11 mouse cellular contexts compared by ENCODE assay signal in genomic region chr19:38421436-38421835, GRCm38 (mm10). TPM values are rescaled to one million over a fixed set of nuclear protein-coding genes. Genes with fewer than 3 reads are reported as not detected.
DNase-seq lines count a peak whose midpoint lies in the region; ATAC-seq and TF ChIP-seq lines count a peak whose summit lies in the region.
"Had no signal": no experiment of that assay in that cellular context is flagged by ENCODE, and none has a peak within 500 bp of the region (broad histone marks: within the 10 kb centered on the region; RNA-seq: fewer than 3 reads in every experiment).

No protein-coding gene starts in this region.

- no peaks in the 10 kb centered on the region for H3K9me3 ChIP-seq in liver, postnatal 0 days (ENCODE audit: low read length)
- H3K9me3 ChIP-seq in ES-E14 (ENCODE audit: control insufficient read depth, insufficient read depth, low read depth, low read length), result no peaks in the 10 kb centered on the region
- H3K9me3 ChIP-seq in forebrain, embryonic 11.5 days (ENCODE audit: control insufficient read depth, low read length), result no peaks in the 10 kb centered on the region
- H3K9me3 ChIP-seq: liver, embryonic 15.5 days had no signal

- TF ChIP-seq EP300 in liver, postnatal 0 days (IDR thresholded peaks at IDR 0.05; ENCODE audit: low read depth), result no peak

- peak; percentile 31 for DNase-seq in liver, postnatal 0 days
- DNase-seq in liver, result no peak
- peak; percentile 36 for DNase-seq in A20 (ENCODE audit: low read depth, low spot score)
- peak; percentile 69 for DNase-seq in ES-E14 (ENCODE audit: low read depth, low spot score)
- peak; percentile 17 for DNase-seq in mesoderm, embryonic 11.5 days (ENCODE audit: low read depth, low spot score)
- DNase-seq in forebrain, embryonic 11.5 days (ENCODE audit: low spot score), result no peak
- DNase-seq: heart, adult 11 months; right cerebral cortex, adult 18-20 months had no signal

- H3K4me2 ChIP-seq in liver, postnatal 0 days (ENCODE audit: low read depth, low read length), result no peak overlapping the region
- no peak overlapping the region for H3K4me2 ChIP-seq in forebrain, embryonic 11.5 days (ENCODE audit: low read depth, low read length, severe bottlenecking)
- H3K4me2 ChIP-seq: liver, embryonic 15.5 days had no signal

- no peaks in the 10 kb centered on the region for H3K27me3 ChIP-seq in liver, postnatal 0 days (ENCODE audit: insufficient read depth, low read length)
- no peaks in the 10 kb centered on the region for H3K27me3 ChIP-seq in forebrain, embryonic 11.5 days (ENCODE audit: control insufficient read depth, insufficient read depth, low read length)
- H3K27me3 ChIP-seq: liver, embryonic 15.5 days had no signal

- H3K9ac ChIP-seq in liver, postnatal 0 days (replicated peaks), result no peak overlapping the region
- no peak overlapping the region for H3K9ac ChIP-seq in ES-E14 (ENCODE audit: insufficient read depth, low read depth, low read length, poor library complexity, severe bottlenecking)
- H3K9ac ChIP-seq in forebrain, embryonic 11.5 days (ENCODE audit: low read length), result no peak overlapping the region
- H3K9ac ChIP-seq: liver, embryonic 15.5 days had no signal

- peaks cover 4% of the 10 kb centered on the region; the same call in 1 of the 2 replicates for H3K4me1 ChIP-seq in liver, postnatal 0 days (ENCODE audit: insufficient read depth)
- 0 out of 4 replicates have a peak, but pooled peaks cover 2% of the 10 kb centered on the region in 2 experiments for H3K4me1 ChIP-seq in ES-E14 (ENCODE audit: control insufficient read depth in 2 of 2, insufficient read depth in 2 of 2, low read length in 2 of 2, poor library complexity in 1 of 2)
- H3K4me1 ChIP-seq in forebrain, embryonic 11.5 days (replicated peaks; ENCODE audit: control insufficient read depth, insufficient read depth, low read length), result no peaks in the 10 kb centered on the region
- H3K4me1 ChIP-seq: liver, embryonic 15.5 days had no signal

- no peak for TF ChIP-seq CTCF in liver, postnatal 0 days (IDR thresholded peaks at IDR 0.05; ENCODE audit: low read depth)

- no peaks in the 10 kb centered on the region for H3K36me3 ChIP-seq in liver, postnatal 0 days (replicated peaks; ENCODE audit: insufficient read depth, low read length)
- H3K36me3 ChIP-seq in ES-E14 (ENCODE audit: control insufficient read depth, insufficient read depth, low read length, poor library complexity, severe bottlenecking), result no peaks in the 10 kb centered on the region
- H3K36me3 ChIP-seq in forebrain, embryonic 11.5 days (ENCODE audit: control insufficient read depth, insufficient read depth, low read length), result no peaks in the 10 kb centered on the region
- H3K36me3 ChIP-seq: liver, embryonic 15.5 days had no signal

- 66% methylated on average over 7 of the region's 7 CpGs for WGBS in liver, postnatal 0 days (ENCODE audit: insufficient replicate concordance)
- 63% methylated on average over 7 of the region's 7 CpGs for WGBS in forebrain, embryonic 11.5 days

- no peak for ATAC-seq in liver, postnatal 0 days
- no peak for ATAC-seq in erythroid progenitor cell, adult 5-6 weeks (replicated peaks; ENCODE audit: low FRiP score, poor library complexity, severe bottlenecking)
- no peak for ATAC-seq in forebrain, embryonic 11.5 days (replicated peaks; ENCODE audit: low FRiP score)

- in situ Hi-C loops in ES-E14 (cut with MboI; ENCODE audit: low sequenced_read_pairs in 2 of 2, unreplicated experiment in 2 of 2), result loop anchor here in 1 of 2 experiments (10.0 kb wide), 1 partner anchor 353 kb away; no protein-coding TSS in a partner anchor

- H3K27ac ChIP-seq in liver, postnatal 0 days (ENCODE audit: low read depth), result no peak overlapping the region
- H3K27ac ChIP-seq in ES-E14 (ENCODE audit: insufficient read depth, low read depth, low read length, poor library complexity, severe bottlenecking), result no peak overlapping the region
- H3K27ac ChIP-seq in forebrain, embryonic 11.5 days (ENCODE audit: low read depth, low read length), result no peak overlapping the region
- H3K27ac ChIP-seq: liver, embryonic 15.5 days had no signal

- H3K4me3 ChIP-seq in liver, postnatal 0 days (ENCODE audit: low read depth, low read length), result no peak overlapping the region
- no peak overlapping the region for H3K4me3 ChIP-seq in ES-E14 (ENCODE audit: insufficient read depth in 1 of 2, low read depth in 1 of 2, low read length in 2 of 2, poor library complexity in 1 of 2, severe bottlenecking in 1 of 2)
- H3K4me3 ChIP-seq in forebrain, embryonic 11.5 days (ENCODE audit: low read depth, low read length), result no peak overlapping the region
- H3K4me3 ChIP-seq: liver, embryonic 15.5 days had no signal

TF ChIP-seq in ES-E14, 5 proteins besides CTCF, POLR2A, EP300 and RAD21:
- TF ChIP-seq MAFK (IDR thresholded peaks at IDR 0.05; ENCODE audit: insufficient read depth, low read depth, low read length) (no peak), ZNF384 (IDR thresholded peaks at IDR 0.05; ENCODE audit: low read depth, low read length) (no peak), HCFC1 (IDR thresholded peaks at IDR 0.05; ENCODE audit: borderline replicate concordance, insufficient read depth, low read length) (no peak), CHD2 (IDR thresholded peaks at IDR 0.05; ENCODE audit: low read depth, low read length) (no peak), ZC3H11A (IDR thresholded peaks at IDR 0.05; ENCODE audit: borderline replicate concordance, low read depth, low read length) (no peak)

RNA-seq across cellular contexts. Expression of gene Slc35g1, which starts 25.7 kb away (rescaled TPM):
- polyA plus RNA-seq in liver, postnatal 0 days (2015; fragmentation: Nextera tagmentation; extraction: Ambion mirVana), result 6.4 and 7.2 TPM in 2 replicates
- total RNA-seq in ES-E14 (2012; rRNA removed), result 28.4 and 36.3 TPM in 2 replicates
- total RNA-seq in erythroid progenitor cell, adult 5-6 weeks (2015; ENCODE audit: low replicate concordance), result 6.1 and 12.6 TPM in 2 replicates
- total RNA-seq in erythroid progenitor cell, adult 5-6 weeks (2017; ENCODE audit: low replicate concordance), result 3.8 and 4.7 TPM in 2 replicates
- 6.6 and 7.4 TPM in 2 replicates for polyA plus RNA-seq in forebrain, embryonic 11.5 days (2014; fragmentation: Nextera tagmentation; extraction: Ambion mirVana)

RNA-seq across cellular contexts. Expression of gene Plce1, which starts 59.5 kb away (rescaled TPM):
- 0.60 and 0.77 TPM in 2 replicates for polyA plus RNA-seq in liver, postnatal 0 days (2015; fragmentation: Nextera tagmentation; extraction: Ambion mirVana)
- 2.2 and 3.2 TPM in 2 replicates for total RNA-seq in ES-E14 (2012; rRNA removed)
- not detected in 2 replicates for total RNA-seq in erythroid progenitor cell, adult 5-6 weeks (2015; ENCODE audit: low replicate concordance)
- total RNA-seq in erythroid progenitor cell, adult 5-6 weeks (2017; ENCODE audit: low replicate concordance), result 0.23 TPM in 1 of 2 replicates, not detected in the other
- 4.4 and 5.0 TPM in 2 replicates for polyA plus RNA-seq in forebrain, embryonic 11.5 days (2014; fragmentation: Nextera tagmentation; extraction: Ambion mirVana)
- total RNA-seq: megakaryocyte-erythroid progenitor cell, adult 5-6 weeks had no signal

Comparison
In these comparisons a context has a peak if more than half of its experiments do, and no peak if none do; other contexts are left out.
1. DNase-seq: peak in liver, postnatal 0 days (single experiment), A20 (single experiment), ES-E14 (single experiment) and mesoderm, embryonic 11.5 days (single experiment); none in liver (single experiment) and forebrain, embryonic 11.5 days (single experiment).